Mouse (Mus musculus): ENCODE measurements around the gene Lrmda.

GRCm38 (mm10) chr14:23051441-23051840, 1031.9 kb downstream of the Lrmda start:
- TF ChIP-seq SIN3A (IDR thresholded peaks at IDR 0.05; ENCODE audit: low read length), result no peak
- TF ChIP-seq ZNF384 (IDR thresholded peaks at IDR 0.05; ENCODE audit: low read depth, low read length), result no peak
- no peak for TF ChIP-seq POLR2A (IDR thresholded peaks at IDR 0.05; ENCODE audit: control insufficient read depth in 1 of 2, insufficient read depth in 1 of 2, low read depth in 1 of 2, low read length in 2 of 2, poor library complexity in 1 of 2)
- TF ChIP-seq JUND (IDR thresholded peaks at IDR 0.05; ENCODE audit: low read depth, low read length), result no peak
- TF ChIP-seq ZC3H11A (IDR thresholded peaks at IDR 0.05; ENCODE audit: low read depth, low read length), result no peak
- no peak for TF ChIP-seq MAZ (IDR thresholded peaks at IDR 0.05; ENCODE audit: low read depth, low read length)
- no peak for TF ChIP-seq GATA1 (IDR thresholded peaks at IDR 0.05; ENCODE audit: low read depth, low read length)
- TF ChIP-seq RAD21 (IDR thresholded peaks at IDR 0.05; ENCODE audit: low read depth, low read length), result no peak
- no peak for TF ChIP-seq ELF1 (IDR thresholded peaks at IDR 0.05; ENCODE audit: low read depth, low read length)
